Mouse (Mus musculus): ENCODE data around the gene Abhd16a.

GRCm38 (mm10) chr17:35131500-35132173 lies 42.6 kb downstream of the Abhd16a start, which contains the start of gene Apom:
- TF ChIP-seq CTCF (IDR thresholded peaks at IDR 0.05; ENCODE audit: low read depth, low read length) (no peak), TAL1 (conservative IDR thresholded peaks at IDR 0.05; ENCODE audit: low read depth, low read length) (no peak), GATA1 (IDR thresholded peaks at IDR 0.05; ENCODE audit: borderline replicate concordance, low read length) (no peak), POLR2AphosphoS5 (IDR thresholded peaks at IDR 0.05; ENCODE audit: insufficient replicate concordance, low read depth, low read length) (no peak)

All from G1E (cell line).